In the genomic region with DNA sequence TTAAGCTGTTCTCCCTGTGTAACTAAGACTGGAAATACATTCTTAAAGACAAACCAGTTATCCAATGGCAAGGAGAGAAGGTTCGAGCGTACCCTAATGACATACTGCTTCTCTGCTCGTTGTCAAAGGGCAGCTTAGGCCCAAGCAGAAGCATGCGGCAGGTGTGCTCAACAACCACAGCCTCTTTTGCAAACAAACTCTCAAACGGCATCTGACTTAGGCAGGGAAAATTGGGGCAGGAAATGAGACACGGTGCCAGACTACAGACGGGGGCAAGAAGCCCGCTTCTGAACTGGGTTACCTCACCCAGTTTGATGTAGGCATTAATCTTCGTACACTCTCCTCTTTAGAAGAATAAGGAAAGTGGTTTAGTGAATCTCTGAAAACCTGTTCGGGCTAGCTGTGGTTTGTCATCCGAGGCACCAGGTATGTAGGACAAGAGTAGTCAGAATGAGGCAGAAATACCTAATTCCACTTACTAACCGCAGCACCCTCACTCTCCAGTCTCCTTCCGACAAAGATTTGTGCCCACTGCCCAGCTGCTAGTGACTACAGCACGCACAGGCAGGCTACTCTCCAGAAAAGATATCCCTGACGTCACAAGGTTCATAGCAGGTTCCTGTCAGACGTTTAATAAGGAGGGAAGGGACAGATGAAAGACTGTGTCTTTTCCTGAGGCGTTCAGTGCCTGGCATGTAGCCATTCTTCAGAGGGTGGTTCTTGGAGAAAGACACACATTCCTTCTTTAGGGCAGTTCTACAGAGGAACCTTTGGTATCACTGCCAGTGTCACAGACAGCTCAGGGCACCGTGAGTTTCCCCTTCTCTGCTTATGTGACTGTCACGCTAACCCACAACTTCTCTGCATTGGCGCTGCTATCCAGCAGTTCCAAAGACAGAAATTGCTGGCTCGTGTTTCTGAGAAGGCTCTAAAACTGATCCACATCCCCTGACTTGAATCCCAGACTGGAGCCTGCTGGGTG, we compare ENCODE assay signal across 15 mouse cellular contexts.
A peak's percentile ranks its signal among the peaks of the same experiment; 100 is the strongest.
DNase-seq lines count a peak whose midpoint lies in the region; ATAC-seq and TF ChIP-seq lines count a peak whose summit lies in the region.
"Had no signal": no experiment of that assay in that cellular context is flagged by ENCODE, and none has a peak within 500 bp of the region (broad histone marks: within the 10 kb centered on the region; RNA-seq: fewer than 3 reads in every experiment).

No protein-coding gene starts in this region.

- no peaks in the 10 kb centered on the region for H3K4me1 ChIP-seq in kidney, embryonic 16.5 days (ENCODE audit: insufficient read depth, low read length)
- peaks cover 18% of the 10 kb centered on the region for H3K4me1 ChIP-seq in embryonic facial prominence, embryonic 15.5 days
- peaks cover 8% of the 10 kb centered on the region; the same call in 1 of the 2 replicates for H3K4me1 ChIP-seq in limb, embryonic 14.5 days (ENCODE audit: control insufficient read depth, insufficient read depth, low read length)
- peaks cover 7% of the 10 kb centered on the region for H3K4me1 ChIP-seq in midbrain, postnatal 0 days (ENCODE audit: insufficient read depth, low read length)

- TF ChIP-seq CTCF in midbrain, postnatal 0 days (IDR thresholded peaks at IDR 0.05), result no peak

- H3K4me3 ChIP-seq in kidney, embryonic 16.5 days (ENCODE audit: low read length), result no peak overlapping the region
- H3K4me3 ChIP-seq in embryonic facial prominence, embryonic 15.5 days (replicated peaks), result no peak overlapping the region
- no peak overlapping the region for H3K4me3 ChIP-seq in limb, embryonic 14.5 days (replicated peaks; ENCODE audit: low read length)
- H3K4me3 ChIP-seq in midbrain, postnatal 0 days (ENCODE audit: low read depth, low read length), result no peak overlapping the region
- H3K4me3 ChIP-seq: midbrain, embryonic 10.5 days had no signal

- no peak overlapping the region for H3K4me2 ChIP-seq in kidney, embryonic 16.5 days (replicated peaks; ENCODE audit: low read depth, low read length)
- H3K4me2 ChIP-seq in embryonic facial prominence, embryonic 15.5 days (replicated peaks), result peak overlapping the region; percentile 5; the same call in 1 of the 2 replicates
- H3K4me2 ChIP-seq in limb, embryonic 14.5 days (replicated peaks; ENCODE audit: low read depth, low read length, severe bottlenecking), result no peak overlapping the region
- no peak overlapping the region for H3K4me2 ChIP-seq in midbrain, postnatal 0 days (ENCODE audit: low read depth, low read length, poor library complexity, severe bottlenecking)

- H3K27me3 ChIP-seq in kidney, embryonic 16.5 days (ENCODE audit: insufficient read depth, low read length), result 0 out of 2 replicates have a peak, but pooled peaks cover 2% of the 10 kb centered on the region
- no peaks in the 10 kb centered on the region for H3K27me3 ChIP-seq in embryonic facial prominence, embryonic 15.5 days
- no peaks in the 10 kb centered on the region for H3K27me3 ChIP-seq in limb, embryonic 14.5 days (ENCODE audit: control insufficient read depth, insufficient read depth, low read length)
- no peaks in the 10 kb centered on the region for H3K27me3 ChIP-seq in midbrain, postnatal 0 days (ENCODE audit: insufficient read depth, low read length)

- H3K9me3 ChIP-seq in kidney, embryonic 16.5 days (ENCODE audit: low read length), result no peaks in the 10 kb centered on the region
- no peaks in the 10 kb centered on the region for H3K9me3 ChIP-seq in embryonic facial prominence, embryonic 15.5 days (replicated peaks)
- no peaks in the 10 kb centered on the region for H3K9me3 ChIP-seq in limb, embryonic 14.5 days (ENCODE audit: control insufficient read depth, low read length)
- H3K9me3 ChIP-seq in midbrain, postnatal 0 days (ENCODE audit: low read length), result no peaks in the 10 kb centered on the region
- H3K9me3 ChIP-seq: midbrain, embryonic 10.5 days had no signal

- DNase-seq in kidney, postnatal 10 days, result peak; percentile 22
- peak; percentile 25 for DNase-seq in limb, embryonic 14.5 days (ENCODE audit: low spot score)
- DNase-seq in thymus, adult 18-20 months, result peak; percentile 36 to 64
- no peak for DNase-seq in midbrain, postnatal 0 days (ENCODE audit: low spot score)
- no peak for DNase-seq in layer of hippocampus, adult 9-11 months
- DNase-seq: adrenal gland, adult 2 months; cerebellum, adult 9-11 months; gastrocnemius, postnatal 14 days; right cerebral cortex, postnatal 4 days had no signal

- no peak overlapping the region for H3K27ac ChIP-seq in kidney, embryonic 16.5 days (ENCODE audit: low read length)
- H3K27ac ChIP-seq in embryonic facial prominence, embryonic 15.5 days (replicated peaks), result peak overlapping the region; percentile 48
- H3K27ac ChIP-seq in limb, embryonic 14.5 days (replicated peaks; ENCODE audit: low read depth, low read length), result no peak overlapping the region
- H3K27ac ChIP-seq in midbrain, postnatal 0 days (ENCODE audit: low read depth, low read length), result no peak overlapping the region
- H3K27ac ChIP-seq: hindbrain, postnatal 0 days; liver, embryonic 14.5 days; midbrain, embryonic 10.5 days had no signal

- H3K36me3 ChIP-seq in kidney, embryonic 16.5 days (ENCODE audit: insufficient read depth, low read length), result no peaks in the 10 kb centered on the region
- no peaks in the 10 kb centered on the region for H3K36me3 ChIP-seq in embryonic facial prominence, embryonic 15.5 days
- no peaks in the 10 kb centered on the region for H3K36me3 ChIP-seq in limb, embryonic 14.5 days (ENCODE audit: control insufficient read depth, insufficient read depth, low read length)
- H3K36me3 ChIP-seq in midbrain, postnatal 0 days (ENCODE audit: insufficient read depth, low read length), result no peaks in the 10 kb centered on the region
- H3K36me3 ChIP-seq: midbrain, embryonic 10.5 days had no signal

- 66% methylated on average over 21 of the region's 21 CpGs for WGBS in kidney, embryonic 16.5 days
- 49% methylated on average over 21 of the region's 21 CpGs for WGBS in embryonic facial prominence, embryonic 15.5 days
- 31% methylated on average over 21 of the region's 21 CpGs for WGBS in limb, embryonic 14.5 days
- WGBS in midbrain, postnatal 0 days, result 72% methylated on average over 21 of the region's 21 CpGs

- H3K9ac ChIP-seq in kidney, embryonic 16.5 days (replicated peaks; ENCODE audit: low read length), result no peak overlapping the region
- no peak overlapping the region for H3K9ac ChIP-seq in embryonic facial prominence, embryonic 15.5 days
- H3K9ac ChIP-seq in limb, embryonic 14.5 days (ENCODE audit: low read depth, low read length, severe bottlenecking), result no peak overlapping the region
- no peak overlapping the region for H3K9ac ChIP-seq in midbrain, postnatal 0 days (replicated peaks; ENCODE audit: low read length, poor library complexity, severe bottlenecking)
- H3K9ac ChIP-seq: liver, embryonic 14.5 days had no signal

- no peak for ATAC-seq in kidney, embryonic 16.5 days (ENCODE audit: low FRiP score, low TSS enrichment)
- ATAC-seq in embryonic facial prominence, embryonic 15.5 days (ENCODE audit: insufficient number of reproducible peaks, low FRiP score, low TSS enrichment, low read depth), result peak; percentile 40; the same call in 1 of the 2 replicates
- ATAC-seq in limb, embryonic 14.5 days (ENCODE audit: low FRiP score, low read depth), result no peak
- ATAC-seq in midbrain, postnatal 0 days (ENCODE audit: low FRiP score), result no peak
- ATAC-seq: forebrain, embryonic 14.5 days had no signal

- TF ChIP-seq POLR2A in limb, embryonic 14.5 days (IDR thresholded peaks at IDR 0.05; ENCODE audit: borderline replicate concordance, extremely low read depth, insufficient read depth, insufficient read length), result no peak

Comparison
In these comparisons a context has a peak if more than half of its experiments do, and no peak if none do; other contexts are left out.
1. DNase-seq: peak in kidney, postnatal 10 days (single experiment), limb, embryonic 14.5 days (single experiment) and thymus, adult 18-20 months (2 of 2); none in midbrain, postnatal 0 days (single experiment) and layer of hippocampus, adult 9-11 months (single experiment).